Comparison of ENCODE assay signal across 10 mouse cellular contexts in genomic region chr11:116617641-116618040, GRCm38 (mm10). TPM values are rescaled to one million over a fixed set of nuclear protein-coding genes. Genes with fewer than 3 reads are reported as not detected.
DNase-seq lines count a peak whose midpoint lies in the region; ATAC-seq and TF ChIP-seq lines count a peak whose summit lies in the region.
"Had no signal": no experiment of that assay in that cellular context is flagged by ENCODE, and none has a peak within 500 bp of the region (broad histone marks: within the 10 kb centered on the region; RNA-seq: fewer than 3 reads in every experiment).

No protein-coding gene starts in this region.

- ATAC-seq in liver, embryonic 15.5 days (ENCODE audit: insufficient read depth) = no peak
- ATAC-seq in hindbrain, embryonic 14.5 days (ENCODE audit: low FRiP score) = no peak
- ATAC-seq: forebrain, embryonic 14.5 days had no signal

- H3K36me3 ChIP-seq in spleen, adult 2 months (ENCODE audit: control insufficient read depth, insufficient read depth, low read length) = no peaks in the 10 kb centered on the region
- peaks cover 8% of the 10 kb centered on the region; the same call in 1 of the 2 replicates for H3K36me3 ChIP-seq in liver, embryonic 15.5 days (replicated peaks)
- H3K36me3 ChIP-seq in hindbrain, embryonic 14.5 days (replicated peaks; ENCODE audit: control insufficient read depth, insufficient read depth) = no peaks in the 10 kb centered on the region

- peak; percentile 39 for DNase-seq in gastrocnemius, adult 18-20 months (ENCODE audit: low spot score)
- DNase-seq in gastrocnemius, postnatal 10 days = no peak
- DNase-seq in spleen, adult 2 months (ENCODE audit: low read depth in 1 of 2, low spot score in 2 of 2) = no peak
- no peak for DNase-seq in spleen, postnatal 14 days (ENCODE audit: low spot score in 2 of 2)
- no peak for DNase-seq in MN1 (ENCODE audit: low spot score)
- DNase-seq in thymus, postnatal 25 days = no peak
- no peak for DNase-seq in hindbrain, embryonic 14.5 days (ENCODE audit: low spot score)

- TF ChIP-seq POLR2A in spleen, adult 2 months (IDR thresholded peaks at IDR 0.05; ENCODE audit: low read depth, low read length) = no peak

- no peak overlapping the region for H3K4me3 ChIP-seq in spleen, adult 2 months (ENCODE audit: extremely low read depth, insufficient read depth, insufficient read length)
- no peak overlapping the region for H3K4me3 ChIP-seq in liver, embryonic 15.5 days (replicated peaks)
- H3K4me3 ChIP-seq in hindbrain, embryonic 14.5 days (replicated peaks; ENCODE audit: low read length) = no peak overlapping the region

- no peak for TF ChIP-seq CTCF in spleen, adult 2 months (IDR thresholded peaks at IDR 0.05; ENCODE audit: extremely low read depth, insufficient read depth, insufficient read length, insufficient replicate concordance)

- H3K9ac ChIP-seq in liver, embryonic 15.5 days = no peak overlapping the region
- H3K9ac ChIP-seq in hindbrain, embryonic 14.5 days = no peak overlapping the region

- no peaks in the 10 kb centered on the region for H3K27me3 ChIP-seq in spleen, adult 2 months (ENCODE audit: control insufficient read depth, insufficient read depth, low read length)
- no peaks in the 10 kb centered on the region for H3K27me3 ChIP-seq in liver, embryonic 15.5 days
- 0 out of 2 replicates have a peak, but pooled peaks cover 3% of the 10 kb centered on the region for H3K27me3 ChIP-seq in hindbrain, embryonic 14.5 days (ENCODE audit: control insufficient read depth, insufficient read depth, low read length)

- WGBS in spleen, adult 2 months = 19% methylated on average over 7 of the region's 7 CpGs
- WGBS in liver, embryonic 15.5 days (ENCODE audit: insufficient replicate concordance) = 87% methylated on average over 7 of the region's 7 CpGs
- WGBS in hindbrain, embryonic 14.5 days = 83% methylated on average over 7 of the region's 7 CpGs

- no peaks in the 10 kb centered on the region for H3K9me3 ChIP-seq in liver, embryonic 15.5 days (replicated peaks)
- H3K9me3 ChIP-seq in hindbrain, embryonic 14.5 days (ENCODE audit: control insufficient read depth, low read length) = no peaks in the 10 kb centered on the region

- peak overlapping the region; percentile 60 for H3K27ac ChIP-seq in spleen, adult 2 months (ENCODE audit: insufficient read depth, low read length)
- H3K27ac ChIP-seq in liver, embryonic 15.5 days (replicated peaks) = peak overlapping the region; percentile 92
- H3K27ac ChIP-seq in hindbrain, embryonic 14.5 days = no peak overlapping the region

- H3K4me1 ChIP-seq in spleen, adult 2 months (ENCODE audit: control insufficient read depth, insufficient read depth, insufficient read length) = peaks cover 64% of the 10 kb centered on the region
- H3K4me1 ChIP-seq in liver, embryonic 15.5 days (replicated peaks) = peaks cover 100% of the 10 kb centered on the region
- H3K4me1 ChIP-seq in hindbrain, embryonic 14.5 days (replicated peaks; ENCODE audit: control insufficient read depth, insufficient read depth, low read length) = peaks cover 22% of the 10 kb centered on the region

- 0 out of 2 replicates have a peak overlapping the region, but pooled peaks have one; percentile 83 for H3K4me2 ChIP-seq in liver, embryonic 15.5 days
- H3K4me2 ChIP-seq in hindbrain, embryonic 14.5 days (replicated peaks) = no peak overlapping the region

RNA-seq across cellular contexts. Expression of gene Rhbdf2, which starts 9.2 kb away (rescaled TPM):
- 10 to 100 TPM; 11.2 to 11.9 TPM for total RNA-seq in gastrocnemius, adult 18-20 months (2021)
- 1 to 10 TPM; 5.2 to 8.4 TPM for total RNA-seq in gastrocnemius, postnatal 10 days (2021)
- 84.5 and 91.2 TPM in 2 replicates for polyA plus RNA-seq in spleen, adult 2 months (2012; rRNA removed)
- 7.2 and 7.5 TPM in 2 replicates for polyA plus RNA-seq in liver, embryonic 15.5 days (2015; fragmentation: Nextera tagmentation; extraction: Ambion mirVana)
- 1.1 and 1.2 TPM in 2 replicates for polyA plus RNA-seq in hindbrain, embryonic 14.5 days (2014; fragmentation: Nextera tagmentation; extraction: Ambion mirVana)

RNA-seq across cellular contexts. Expression of gene Aanat, which starts 31.4 kb away (rescaled TPM):
- total RNA-seq in gastrocnemius, adult 18-20 months (2021) = not detected
- not detected for total RNA-seq in gastrocnemius, postnatal 10 days (2021)
- polyA plus RNA-seq in spleen, adult 2 months (2012; rRNA removed) = not detected in 2 replicates
- not detected in 2 replicates for polyA plus RNA-seq in liver, embryonic 15.5 days (2015; fragmentation: Nextera tagmentation; extraction: Ambion mirVana)
- 0.15 TPM in 1 of 2 replicates, not detected in the other for polyA plus RNA-seq in hindbrain, embryonic 14.5 days (2014; fragmentation: Nextera tagmentation; extraction: Ambion mirVana)
- polyA plus RNA-seq: stomach, embryonic 14.5 days had no signal

RNA-seq across cellular contexts. Expression of gene Prcd, which starts 35.7 kb away (rescaled TPM):
- total RNA-seq in gastrocnemius, adult 18-20 months (2021) = under 1 TPM; 0.34 to 0.50 TPM
- under 1 TPM in 1 of 2 experiments, not detected in 1; 0.81 TPM for total RNA-seq in gastrocnemius, postnatal 10 days (2021)
- 0.35 and 0.72 TPM in 2 replicates for polyA plus RNA-seq in spleen, adult 2 months (2012; rRNA removed)
- polyA plus RNA-seq in liver, embryonic 15.5 days (2015; fragmentation: Nextera tagmentation; extraction: Ambion mirVana) = 0.16 and 0.29 TPM in 2 replicates
- polyA plus RNA-seq in hindbrain, embryonic 14.5 days (2014; fragmentation: Nextera tagmentation; extraction: Ambion mirVana) = 2.8 and 3.5 TPM in 2 replicates

RNA-seq across cellular contexts. Expression of gene Ube2o, which starts 36.4 kb away (rescaled TPM):
- 10 to 100 TPM; 22.9 to 25.2 TPM for total RNA-seq in gastrocnemius, adult 18-20 months (2021)
- total RNA-seq in gastrocnemius, postnatal 10 days (2021) = 10 to 100 TPM; 20.7 to 24.9 TPM
- polyA plus RNA-seq in spleen, adult 2 months (2012; rRNA removed) = 42.3 and 77.3 TPM in 2 replicates
- polyA plus RNA-seq in liver, embryonic 15.5 days (2015; fragmentation: Nextera tagmentation; extraction: Ambion mirVana) = 38.1 and 51.7 TPM in 2 replicates
- polyA plus RNA-seq in hindbrain, embryonic 14.5 days (2014; fragmentation: Nextera tagmentation; extraction: Ambion mirVana) = 27.5 and 28.5 TPM in 2 replicates

RNA-seq across cellular contexts. Expression of gene Cygb, which starts 36.5 kb away (rescaled TPM):
- total RNA-seq in gastrocnemius, adult 18-20 months (2021) = 10 to 100 TPM; 10.5 to 15.0 TPM
- 10 to 100 TPM; 26.6 to 30.3 TPM for total RNA-seq in gastrocnemius, postnatal 10 days (2021)
- polyA plus RNA-seq in spleen, adult 2 months (2012; rRNA removed) = 10.0 and 14.2 TPM in 2 replicates
- 0.84 and 1.0 TPM in 2 replicates for polyA plus RNA-seq in liver, embryonic 15.5 days (2015; fragmentation: Nextera tagmentation; extraction: Ambion mirVana)
- 26.5 and 29.7 TPM in 2 replicates for polyA plus RNA-seq in hindbrain, embryonic 14.5 days (2014; fragmentation: Nextera tagmentation; extraction: Ambion mirVana)

Comparison
In these comparisons a context has a peak if more than half of its experiments do, and no peak if none do; other contexts are left out.
1. RNA of gene Rhbdf2, which starts 9.2 kb away (polyA plus RNA-seq): 84.5 to 91.2 TPM in spleen, adult 2 months; 7.2 to 7.5 TPM in liver, embryonic 15.5 days and 1.1 to 1.2 TPM in hindbrain, embryonic 14.5 days; every median in the first group is over 10 times any median in the second.